Mouse (Mus musculus): ENCODE measurements around the gene Gli2. TPM values are rescaled to one million over a fixed set of nuclear protein-coding genes. Genes with fewer than 3 reads are reported as not detected.

The Gli2 gene
- polyA plus RNA-seq, 1 experiment from 2014 or later: 15.4 TPM

Small RNA genes lying within 50 kb of the gene (microRNA-seq; reads per million reads assigned to microRNA genes)
- gene Mir6346: not detected

All from embryonic facial prominence, embryonic 12.5 days (tissue).